In genomic region chr12:53014539-53014938, GRCm38 (mm10) we compare ENCODE assay signal across 29 mouse cellular contexts.
"Had no signal": no experiment of that assay in that cellular context is flagged by ENCODE, and none has a peak within 500 bp of the region (broad histone marks: within the 10 kb centered on the region; RNA-seq: fewer than 3 reads in every experiment).

No protein-coding gene starts in this region.

- H3K27ac ChIP-seq: embryonic facial prominence, embryonic 10.5 days; embryonic facial prominence, embryonic 12.5 days; embryonic facial prominence, embryonic 13.5 days; embryonic facial prominence, embryonic 15.5 days; forebrain, embryonic 10.5 days; forebrain, embryonic 12.5 days; forebrain, embryonic 13.5 days; gastrocnemius, adult 2 months; heart, adult 2 months; heart, embryonic 10.5 days had no signal

- H3K36me3 ChIP-seq: embryonic facial prominence, embryonic 10.5 days; embryonic facial prominence, embryonic 12.5 days; embryonic facial prominence, embryonic 13.5 days; embryonic facial prominence, embryonic 15.5 days; forebrain, embryonic 10.5 days; forebrain, embryonic 12.5 days; heart, embryonic 10.5 days had no signal

- H3K4me2 ChIP-seq: embryonic facial prominence, embryonic 12.5 days; embryonic facial prominence, embryonic 13.5 days; embryonic facial prominence, embryonic 15.5 days; forebrain, embryonic 12.5 days; forebrain, embryonic 13.5 days; heart, embryonic 11.5 days had no signal

- DNase-seq: cerebellum, adult 8-10 months; cerebellum, adult 9-10 months; cerebellum, adult 9-11 months; cerebellum, postnatal 10 days; cerebellum, postnatal 14 days; cerebellum, postnatal 25 days; cerebellum, postnatal 36 days; embryo, embryonic 11 days; forebrain, postnatal 0 days; gastrocnemius, adult 2 months; gastrocnemius, postnatal 10 days; gastrocnemius, postnatal 14 days; gastrocnemius, postnatal 25 days; gastrocnemius, postnatal 36 days; heart, adult 11 months; heart, adult 18-20 months; heart, adult 2 months had no signal

- ATAC-seq: forebrain, embryonic 13.5 days; forebrain, embryonic 14.5 days; forebrain, embryonic 16.5 days; forebrain, postnatal 0 days had no signal

- H3K27me3 ChIP-seq: embryonic facial prominence, embryonic 12.5 days; embryonic facial prominence, embryonic 13.5 days; embryonic facial prominence, embryonic 15.5 days; forebrain, embryonic 12.5 days; forebrain, embryonic 13.5 days had no signal

- H3K4me3 ChIP-seq: embryonic facial prominence, embryonic 10.5 days; embryonic facial prominence, embryonic 12.5 days; embryonic facial prominence, embryonic 13.5 days; embryonic facial prominence, embryonic 15.5 days; erythroblast, embryonic 14.5 days; forebrain, embryonic 10.5 days; forebrain, embryonic 12.5 days; forebrain, embryonic 13.5 days; gastrocnemius, adult 2 months; heart, adult 2 months; heart, embryonic 10.5 days had no signal

- H3K9ac ChIP-seq: embryonic facial prominence, embryonic 12.5 days; embryonic facial prominence, embryonic 13.5 days; embryonic facial prominence, embryonic 15.5 days; forebrain, embryonic 12.5 days; forebrain, embryonic 13.5 days; forebrain, postnatal 0 days had no signal

- H3K9me3 ChIP-seq: embryonic facial prominence, embryonic 10.5 days; embryonic facial prominence, embryonic 12.5 days; embryonic facial prominence, embryonic 13.5 days; embryonic facial prominence, embryonic 15.5 days; forebrain, embryonic 10.5 days; forebrain, embryonic 12.5 days; forebrain, embryonic 13.5 days; heart, embryonic 10.5 days had no signal

- H3K4me1 ChIP-seq: embryonic facial prominence, embryonic 12.5 days; embryonic facial prominence, embryonic 13.5 days; embryonic facial prominence, embryonic 15.5 days; forebrain, embryonic 13.5 days; heart, embryonic 10.5 days had no signal
